Mouse (Mus musculus) duodenum, adult 2 months (tissue): ENCODE data around the gene Zfp382. TPM values are rescaled to one million over a fixed set of nuclear protein-coding genes. Genes with fewer than 3 reads are reported as not detected.

Source experiments
- polyA plus RNA-seq: library from polyadenylated mRNA; depleted of rRNA; stranded (reverse); fragments of >200 nt; gene quantifications from 2 replicates; pipeline ENCODE4 v1.2.3, GENCODE M21; 2012; ENCODE audit warnings: low replicate concordance; rRNA removed

Zfp382 gene
- 0.23 TPM in 1 of 2 replicates, not detected in the other for polyA plus RNA-seq

DNA sequence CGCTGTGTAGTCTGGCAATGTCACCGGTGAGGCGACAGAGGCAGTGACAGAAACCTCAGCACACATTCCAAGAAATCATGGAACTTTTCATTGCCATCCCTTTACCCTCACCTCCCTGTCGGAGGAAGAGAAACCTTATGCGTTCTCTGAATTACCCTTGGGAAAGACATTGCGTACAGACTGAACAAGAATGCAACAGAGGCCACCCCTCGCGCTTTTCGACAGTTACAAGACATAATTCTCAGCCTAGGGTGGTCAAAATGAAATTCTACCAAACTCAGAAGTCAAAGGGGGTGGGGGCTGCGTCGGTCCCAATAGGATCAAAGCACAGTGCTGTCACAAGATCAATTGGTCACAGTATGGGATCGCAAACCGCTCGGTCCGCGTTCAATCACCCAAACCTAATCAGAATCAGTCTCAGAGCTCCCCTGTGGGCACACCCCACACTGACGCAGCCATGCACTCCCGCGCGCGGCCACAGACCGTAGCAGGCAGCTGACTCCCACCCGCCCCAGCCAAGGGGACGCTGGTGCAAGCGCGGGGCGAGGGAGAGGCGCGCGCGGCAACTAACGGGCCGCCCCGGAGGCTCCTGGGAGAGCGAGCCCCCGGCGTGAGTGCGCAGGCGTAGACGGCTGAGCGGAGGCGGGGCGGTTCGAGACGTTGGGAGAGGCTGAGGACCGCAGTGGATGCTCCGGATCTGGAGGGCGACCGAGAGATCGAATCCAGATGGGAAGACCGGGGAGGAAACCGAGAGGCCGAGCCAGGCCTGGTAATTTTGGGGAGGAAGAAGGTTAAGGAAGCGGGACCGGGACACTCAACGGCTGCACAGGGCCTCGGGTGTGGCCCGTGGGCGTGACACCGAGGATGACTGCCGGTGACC is at the start of gene Zfp382:
TSS of gene Zfp382 (plus strand) at position 635 of the 880 bp plus-strand sequence.

DNA sequence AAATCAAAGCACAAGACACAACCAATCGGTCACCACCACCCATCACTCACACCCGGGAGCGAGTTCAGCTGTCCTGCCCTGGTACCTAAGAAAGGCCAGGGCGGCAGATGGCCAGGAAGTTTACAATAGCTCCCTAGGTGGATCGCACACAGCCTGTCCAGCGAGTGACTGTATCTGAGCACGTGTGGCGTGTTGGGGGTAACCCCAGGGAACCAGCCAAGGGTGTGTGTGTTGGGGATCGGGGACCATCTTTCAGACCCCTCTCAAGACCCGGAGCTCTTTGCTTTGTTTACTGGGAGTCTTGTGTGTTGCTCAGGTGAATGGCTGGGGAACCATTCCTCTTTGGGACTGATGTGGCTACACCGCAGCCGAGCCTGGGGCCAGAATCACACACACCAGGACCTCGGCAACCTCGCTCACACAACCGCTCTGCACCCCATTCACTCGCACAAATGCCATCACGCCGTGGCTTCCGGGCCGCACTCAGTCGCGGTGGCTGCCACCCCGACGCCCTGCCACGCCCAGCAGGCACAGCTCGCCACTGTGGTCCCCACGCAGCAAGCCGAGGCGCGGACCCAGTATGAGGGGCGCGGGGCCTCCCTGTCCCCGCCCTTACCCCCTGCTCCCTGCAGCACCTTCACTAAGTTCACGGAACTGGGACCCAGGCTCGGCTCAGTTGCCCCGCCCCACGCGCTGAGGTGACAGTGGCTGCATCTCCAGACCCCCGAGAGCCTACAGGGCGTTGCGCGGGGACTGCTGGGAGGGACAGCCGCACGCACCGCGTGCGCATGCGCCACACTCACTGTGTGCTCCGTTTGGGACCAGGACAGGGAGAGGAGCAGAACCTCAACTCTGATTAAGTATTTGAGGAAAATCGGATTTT is 49.4 kb upstream of the Zfp382 start, which contains the start of gene Zfp82:
TSS of gene Zfp82 (minus strand) at position 755 of the 883 bp plus-strand sequence.

DNA sequence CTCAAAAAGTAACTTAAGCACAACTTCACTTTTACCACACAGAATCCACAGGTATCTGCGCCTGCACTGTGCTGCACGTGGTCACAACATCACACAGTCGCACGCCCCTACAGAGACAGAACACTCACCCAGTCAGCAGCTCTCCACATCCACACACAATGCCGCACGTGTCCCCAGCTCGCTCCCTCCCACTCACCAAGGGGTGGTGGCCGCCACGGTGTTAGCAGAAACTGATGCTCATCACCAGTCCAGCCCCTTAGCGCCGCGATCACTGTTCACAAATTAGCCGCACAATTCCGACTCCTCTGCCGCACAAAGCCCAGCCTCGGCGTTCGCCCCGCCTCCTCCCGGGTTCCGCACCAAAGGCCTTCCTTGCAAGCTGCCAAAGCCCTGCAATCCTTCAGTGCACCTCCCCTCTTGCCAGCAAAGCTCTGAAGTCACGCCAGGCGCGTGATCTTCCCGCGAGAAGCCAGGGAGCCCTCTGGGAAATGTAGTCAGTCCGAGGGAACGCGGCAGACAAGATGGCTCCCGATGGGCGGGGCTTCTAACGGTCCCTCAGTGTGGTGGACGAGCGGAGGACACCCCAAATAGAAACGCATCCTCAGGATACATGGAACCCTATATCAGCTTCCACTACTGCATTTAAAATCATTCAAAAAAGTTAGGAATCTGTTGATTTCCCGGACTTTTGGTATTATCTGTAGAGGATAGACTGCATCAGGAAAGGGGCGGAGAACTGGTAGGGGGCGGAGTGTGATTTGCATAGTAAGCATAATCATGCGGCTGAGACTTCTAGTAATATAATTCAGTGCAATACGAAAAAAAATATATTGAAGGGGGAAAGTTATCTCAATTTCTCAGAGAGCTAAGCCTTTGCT is 31.4 kb upstream of the Zfp382 start, which contains the start of the genes Gm26920 and Zfp566:
TSS of gene Gm26920 (minus strand) at position 319 of the 878 bp plus-strand sequence.
TSS of gene Zfp566 (minus strand) at position 436 of the 878 bp plus-strand sequence.

DNA sequence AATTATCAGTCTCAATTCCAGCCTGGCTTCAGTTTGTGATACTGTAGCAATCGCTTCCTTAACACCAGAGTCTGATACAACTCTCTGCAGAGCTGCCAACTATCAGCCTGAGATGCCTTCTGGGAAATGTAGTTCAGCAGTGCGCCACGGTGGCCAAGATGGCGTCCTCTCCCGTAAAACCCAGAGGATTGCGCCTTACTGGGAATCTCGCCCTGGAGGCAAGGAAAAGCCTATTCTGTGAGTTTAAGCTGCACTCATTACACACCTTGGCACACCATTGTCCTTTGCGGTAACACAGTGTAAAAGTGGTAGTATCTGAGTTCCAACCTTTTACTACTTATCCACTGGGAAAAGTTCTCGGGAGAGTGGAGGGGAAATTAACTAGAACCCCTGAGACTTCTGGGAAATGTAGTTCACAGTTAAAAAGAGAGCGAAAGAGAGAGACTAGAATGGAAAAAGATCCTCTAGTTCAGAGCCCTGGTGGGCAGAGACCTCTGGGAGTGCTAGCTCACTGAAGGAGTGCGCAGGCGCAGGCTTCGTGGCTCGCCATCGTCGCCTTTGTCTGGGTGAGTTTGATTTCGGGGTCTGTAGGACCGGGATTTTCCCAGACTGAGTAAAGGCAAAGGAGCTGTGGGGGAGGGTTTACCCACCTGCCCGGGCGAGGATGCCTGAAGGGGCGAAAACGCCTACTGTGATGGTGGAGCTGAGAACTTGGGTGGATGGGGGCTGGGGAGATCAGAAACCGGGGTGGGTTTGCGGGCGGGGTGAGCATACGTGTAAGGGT is 26.9 kb upstream of the Zfp382 start, which contains the start of gene Zfp260:
TSS of gene Zfp260 (plus strand) at position 132 of the 784 bp plus-strand sequence.

DNA sequence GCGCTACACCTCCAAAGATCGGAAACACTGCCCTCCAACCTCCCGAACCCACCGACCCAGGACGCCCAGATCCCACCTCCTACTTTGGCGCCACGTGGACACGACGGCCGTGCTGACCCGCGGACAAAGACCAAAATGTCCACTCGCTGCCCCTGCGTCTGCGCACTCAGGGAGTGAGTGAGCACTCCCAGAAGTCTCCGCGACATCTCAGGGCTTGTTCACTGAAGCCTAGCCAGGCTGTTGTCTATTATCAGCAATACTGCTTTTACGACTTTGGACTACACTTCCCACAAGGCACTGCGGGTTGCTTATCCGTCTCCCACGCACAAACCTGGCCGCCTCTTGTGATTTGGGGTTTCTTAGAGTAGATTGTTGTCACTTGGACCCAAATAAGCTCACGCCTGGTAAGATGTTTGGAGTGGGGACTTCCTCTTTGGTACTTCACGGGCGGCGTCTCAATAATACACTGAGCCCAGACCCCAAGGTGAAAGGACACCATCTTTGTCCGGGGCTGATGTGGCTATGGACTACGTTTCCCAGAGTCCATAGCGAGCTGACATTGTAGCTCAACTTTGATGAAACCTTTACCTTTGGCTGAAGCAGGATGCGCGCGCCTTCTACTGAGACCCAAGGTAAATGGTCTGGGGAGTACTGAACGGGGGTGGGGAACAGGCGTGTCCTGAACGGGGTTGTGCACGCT is 48.0 kb downstream of the Zfp382 start, which contains the start of gene Zfp146:
TSS of gene Zfp146 (minus strand) at position 168 of the 700 bp plus-strand sequence.

DNA sequence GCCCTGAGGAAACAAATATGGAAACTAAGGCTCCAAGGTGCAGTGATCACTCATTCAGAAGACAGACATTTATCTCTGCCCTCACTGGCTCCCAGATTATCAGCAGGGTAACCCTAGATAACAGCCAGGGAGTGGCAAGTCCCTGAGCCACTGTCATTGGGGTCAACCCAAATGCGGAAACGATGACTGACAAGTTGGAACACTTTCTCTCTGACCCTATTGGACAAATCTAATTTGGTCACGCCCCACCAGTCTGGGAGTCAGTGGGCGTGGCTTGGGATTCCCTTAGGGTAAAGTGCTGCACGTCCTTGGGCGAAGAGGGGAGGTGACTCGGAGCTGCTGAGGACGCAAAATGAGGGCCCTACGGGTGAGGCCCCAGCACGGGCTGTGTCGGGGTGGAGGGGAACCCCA is 62.1 kb downstream of the Zfp382 start, which contains the start of gene Cox7a1:
TSS of gene Cox7a1 (plus strand) at position 266 of the 411 bp plus-strand sequence.

Other genes starting within 250 kb of the Zfp382 start
- gene Zfp27, start 215.4 kb upstream of the Zfp382 start, polyA plus RNA-seq, result 0.76 and 0.89 TPM in 2 replicates
- 0.04 and 0.12 TPM in 2 replicates for gene Zfp383, start 213.7 kb upstream of the Zfp382 start, polyA plus RNA-seq
- gene Zfp74, start 167.9 kb upstream of the Zfp382 start, polyA plus RNA-seq, result 0.06 and 4.0 TPM in 2 replicates
- gene Zfp568, start 138.0 kb upstream of the Zfp382 start, polyA plus RNA-seq, result 1.5 and 1.6 TPM in 2 replicates
- gene Zfp14, start 70.6 kb upstream of the Zfp382 start, polyA plus RNA-seq, result 0.19 and 0.42 TPM in 2 replicates
- gene Zfp82, start 49.0 kb upstream of the Zfp382 start, polyA plus RNA-seq, result 0.07 TPM in 1 of 2 replicates, not detected in the other
- gene Gm26920, start 31.5 kb upstream of the Zfp382 start, polyA plus RNA-seq, result 0.14 TPM in 1 of 2 replicates, not detected in the other
- 0.65 and 0.99 TPM in 2 replicates for gene Zfp566, start 31.4 kb upstream of the Zfp382 start, polyA plus RNA-seq
- gene Zfp260, start 27.2 kb upstream of the Zfp382 start, polyA plus RNA-seq, result 3.1 and 6.6 TPM in 2 replicates
- gene Zfp146, start 47.8 kb downstream of the Zfp382 start, polyA plus RNA-seq, result 1.4 and 1.6 TPM in 2 replicates
- 40.1 and 164 TPM in 2 replicates for gene Cox7a1, start 62.2 kb downstream of the Zfp382 start, polyA plus RNA-seq
- gene Capns1, start 76.9 kb downstream of the Zfp382 start, polyA plus RNA-seq, result 492 and 665 TPM in 2 replicates
- gene Polr2i, start 110.0 kb downstream of the Zfp382 start, polyA plus RNA-seq, result 76.0 and 78.7 TPM in 2 replicates
- 23.6 and 33.8 TPM in 2 replicates for gene Tbcb, start 110.3 kb downstream of the Zfp382 start, polyA plus RNA-seq
- not detected in 2 replicates for gene Ovol3, start 113.8 kb downstream of the Zfp382 start, polyA plus RNA-seq
- gene Thap8, start 158.2 kb downstream of the Zfp382 start, polyA plus RNA-seq, result 0.14 TPM in 1 of 2 replicates, not detected in the other
- gene Wdr62, start 158.5 kb downstream of the Zfp382 start, polyA plus RNA-seq, result 13.0 and 14.3 TPM in 2 replicates
- 3.8 and 4.8 TPM in 2 replicates for gene Clip3, start 169.8 kb downstream of the Zfp382 start, polyA plus RNA-seq
- gene Alkbh6, start 186.8 kb downstream of the Zfp382 start, polyA plus RNA-seq, result 154 and 160 TPM in 2 replicates
- 9.8 and 29.1 TPM in 2 replicates for gene Syne4, start 192.9 kb downstream of the Zfp382 start, polyA plus RNA-seq
- gene E130208F15Rik, start 199.8 kb downstream of the Zfp382 start, polyA plus RNA-seq, result 1.2 and 2.4 TPM in 2 replicates
- gene Sdhaf1, start 202.0 kb downstream of the Zfp382 start, polyA plus RNA-seq, result 32.9 and 60.3 TPM in 2 replicates
- 27.9 and 30.8 TPM in 2 replicates for gene Lrfn3, start 240.8 kb downstream of the Zfp382 start, polyA plus RNA-seq